Mouse (Mus musculus): Measurements from ENCODE around the gene Nudt8. TPM values are rescaled to one million over a fixed set of nuclear protein-coding genes. Genes with fewer than 3 reads are reported as not detected.
"Not testable (repeated sequence)": the region's sequence is repeated elsewhere in the genome, so short reads cannot be mapped to it uniquely, and the experiment has no call there.

Gene Nudt8
- polyA plus RNA-seq, 1 experiment from 2014 or later, result 48.8 TPM

DNA sequence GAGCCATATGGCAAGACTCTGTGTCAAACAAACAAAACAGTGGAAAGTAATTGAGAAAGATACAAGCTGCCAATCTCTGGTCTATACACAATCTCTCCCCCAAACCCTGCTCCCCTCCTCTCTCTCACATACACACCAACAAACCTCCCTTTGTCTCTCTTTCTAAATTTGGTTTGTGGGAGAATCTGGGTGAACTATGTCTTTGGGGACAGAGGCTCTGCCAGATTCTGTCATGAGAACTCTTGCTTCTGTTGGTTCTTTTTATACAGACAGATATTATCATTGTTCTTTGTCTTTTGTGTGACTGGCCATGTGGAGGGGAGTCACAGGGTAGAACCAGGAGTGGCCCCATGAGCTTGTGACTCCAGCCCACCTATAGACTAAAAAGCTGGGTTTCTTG lies 27.2 kb downstream of the Nudt8 start:
- Histone ChIP-seq H3K27me3 (ENCODE audit: control insufficient read depth, insufficient read depth, low read length) (no peaks in the 10 kb centered on the region), H3K36me3 (ENCODE audit: control insufficient read depth, insufficient read depth, low read length) (no peaks in the 10 kb centered on the region), H3K4me2 (no peak overlapping the region), H3K4me3 (ENCODE audit: low read depth, low read length) (no peak overlapping the region), H3K27ac (ENCODE audit: low read depth, low read length) (no peak overlapping the region), H3K4me1 (ENCODE audit: control insufficient read depth, insufficient read depth, low read length) (no peaks in the 10 kb centered on the region), H3K9ac (ENCODE audit: low read depth, low read length) (no peak overlapping the region), H3K9me3 (replicated peaks; ENCODE audit: control insufficient read depth, low read length) (peaks cover 2% of the 10 kb centered on the region; the same call in 1 of the 2 replicates)
- ATAC-seq (replicated peaks; ENCODE audit: insufficient number of reproducible peaks, low FRiP score, low TSS enrichment), result no peak

DNA sequence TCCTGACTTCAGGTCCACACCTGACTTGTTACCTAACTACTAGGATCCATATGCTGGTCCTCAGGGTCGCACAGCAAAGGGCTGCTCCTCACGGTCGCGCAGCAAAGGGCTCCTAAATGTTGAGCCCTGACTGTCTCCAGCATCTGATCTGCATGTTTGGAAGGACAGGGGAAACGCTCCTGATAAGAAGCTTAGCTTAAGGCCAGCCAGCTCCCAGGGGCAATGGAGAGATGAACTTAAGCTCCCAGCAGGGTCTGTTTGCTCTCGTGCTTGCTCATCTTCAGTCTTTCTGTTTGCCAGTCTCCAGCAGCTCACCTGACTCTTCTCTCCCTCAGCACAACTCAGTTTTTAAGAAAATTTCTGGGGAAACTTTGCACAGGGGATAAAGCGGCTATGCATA lies 32.3 kb downstream of the Nudt8 start:
- Histone ChIP-seq H3K4me2 (no peak overlapping the region), H3K9me3 (replicated peaks; ENCODE audit: control insufficient read depth, low read length) (no peaks in the 10 kb centered on the region; the same call in 1 of the 2 replicates), H3K36me3 (ENCODE audit: control insufficient read depth, insufficient read depth, low read length) (no peaks in the 10 kb centered on the region), H3K4me3 (ENCODE audit: low read depth, low read length) (no peak overlapping the region), H3K4me1 (ENCODE audit: control insufficient read depth, insufficient read depth, low read length) (peaks cover 5% of the 10 kb centered on the region; the same call in 1 of the 2 replicates), H3K9ac (ENCODE audit: low read depth, low read length) (no peak overlapping the region), H3K27ac (ENCODE audit: low read depth, low read length) (no peak overlapping the region), H3K27me3 (ENCODE audit: control insufficient read depth, insufficient read depth, low read length) (no peaks in the 10 kb centered on the region)
- ATAC-seq (replicated peaks; ENCODE audit: insufficient number of reproducible peaks, low FRiP score, low TSS enrichment), result no peak
- WGBS (ENCODE audit: insufficient replicate concordance), result 44% methylated on average over 7 of the region's 7 CpGs

DNA sequence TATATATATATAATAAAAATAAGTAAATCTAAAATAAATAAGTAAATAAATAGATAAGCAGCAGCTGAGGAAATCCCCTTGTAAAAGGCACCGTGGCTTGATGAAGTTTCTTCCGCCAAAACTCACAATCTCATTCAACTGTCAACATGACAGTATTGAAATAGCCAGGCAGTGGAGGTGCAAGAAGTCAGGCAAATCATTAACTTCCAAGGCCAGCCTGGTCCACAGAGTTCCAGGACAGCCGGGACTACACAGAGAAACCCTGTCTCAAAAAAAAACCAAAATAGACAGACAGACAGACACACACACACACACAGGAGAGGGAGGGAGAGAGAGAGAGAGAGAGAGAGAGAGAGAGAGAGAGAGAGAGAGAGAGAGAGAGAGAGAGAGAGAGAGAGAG lies 32.9 kb downstream of the Nudt8 start:
- no peak overlapping the region for H3K4me3 ChIP-seq (ENCODE audit: low read depth, low read length)
- H3K27ac ChIP-seq (ENCODE audit: low read depth, low read length), result no peak overlapping the region
- no peaks in the 10 kb centered on the region for H3K27me3 ChIP-seq (ENCODE audit: control insufficient read depth, insufficient read depth, low read length)
- 77% methylated on average over 3 of the region's 3 CpGs for WGBS (ENCODE audit: insufficient replicate concordance)
- H3K9ac ChIP-seq (ENCODE audit: low read depth, low read length), result no peak overlapping the region
- no peak for ATAC-seq (replicated peaks; ENCODE audit: insufficient number of reproducible peaks, low FRiP score, low TSS enrichment)
- no peak overlapping the region for H3K4me2 ChIP-seq
- peaks cover 8% of the 10 kb centered on the region; the same call in 1 of the 2 replicates for H3K4me1 ChIP-seq (ENCODE audit: control insufficient read depth, insufficient read depth, low read length)
- H3K36me3 ChIP-seq (ENCODE audit: control insufficient read depth, insufficient read depth, low read length), result no peaks in the 10 kb centered on the region
- no peaks in the 10 kb centered on the region for H3K9me3 ChIP-seq (replicated peaks; ENCODE audit: control insufficient read depth, low read length)

DNA sequence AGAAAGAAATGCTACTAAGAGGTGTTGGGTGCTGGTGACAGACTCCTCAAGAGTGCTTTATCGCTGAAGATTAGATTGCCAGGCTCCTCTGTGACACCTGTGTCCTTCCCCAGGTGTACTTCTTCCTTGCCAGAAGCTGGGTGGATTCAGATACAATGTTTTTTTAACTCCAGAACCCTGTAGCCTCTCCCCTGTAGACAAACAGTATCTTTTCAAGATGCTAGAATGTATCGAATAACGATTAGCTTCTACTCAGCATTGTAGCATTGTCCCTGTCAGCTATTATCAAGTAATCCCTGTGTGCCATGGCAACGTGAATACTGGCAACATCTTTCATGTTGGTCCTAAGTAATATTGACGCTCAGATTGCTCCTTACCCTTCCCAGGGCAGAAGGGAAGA lies 33.4 kb downstream of the Nudt8 start:
- WGBS (ENCODE audit: insufficient replicate concordance), result 57% methylated on average over 5 of the region's 5 CpGs
- no peak overlapping the region for H3K4me3 ChIP-seq (ENCODE audit: low read depth, low read length)
- peaks cover 8% of the 10 kb centered on the region; the same call in 1 of the 2 replicates for H3K4me1 ChIP-seq (ENCODE audit: control insufficient read depth, insufficient read depth, low read length)
- no peak for ATAC-seq (replicated peaks; ENCODE audit: insufficient number of reproducible peaks, low FRiP score, low TSS enrichment)
- H3K36me3 ChIP-seq (ENCODE audit: control insufficient read depth, insufficient read depth, low read length), result no peaks in the 10 kb centered on the region
- no peaks in the 10 kb centered on the region for H3K9me3 ChIP-seq (replicated peaks; ENCODE audit: control insufficient read depth, low read length)
- H3K4me2 ChIP-seq, result no peak overlapping the region
- no peaks in the 10 kb centered on the region for H3K27me3 ChIP-seq (ENCODE audit: control insufficient read depth, insufficient read depth, low read length)
- no peak overlapping the region for H3K9ac ChIP-seq (ENCODE audit: low read depth, low read length)
- H3K27ac ChIP-seq (ENCODE audit: low read depth, low read length), result no peak overlapping the region

DNA sequence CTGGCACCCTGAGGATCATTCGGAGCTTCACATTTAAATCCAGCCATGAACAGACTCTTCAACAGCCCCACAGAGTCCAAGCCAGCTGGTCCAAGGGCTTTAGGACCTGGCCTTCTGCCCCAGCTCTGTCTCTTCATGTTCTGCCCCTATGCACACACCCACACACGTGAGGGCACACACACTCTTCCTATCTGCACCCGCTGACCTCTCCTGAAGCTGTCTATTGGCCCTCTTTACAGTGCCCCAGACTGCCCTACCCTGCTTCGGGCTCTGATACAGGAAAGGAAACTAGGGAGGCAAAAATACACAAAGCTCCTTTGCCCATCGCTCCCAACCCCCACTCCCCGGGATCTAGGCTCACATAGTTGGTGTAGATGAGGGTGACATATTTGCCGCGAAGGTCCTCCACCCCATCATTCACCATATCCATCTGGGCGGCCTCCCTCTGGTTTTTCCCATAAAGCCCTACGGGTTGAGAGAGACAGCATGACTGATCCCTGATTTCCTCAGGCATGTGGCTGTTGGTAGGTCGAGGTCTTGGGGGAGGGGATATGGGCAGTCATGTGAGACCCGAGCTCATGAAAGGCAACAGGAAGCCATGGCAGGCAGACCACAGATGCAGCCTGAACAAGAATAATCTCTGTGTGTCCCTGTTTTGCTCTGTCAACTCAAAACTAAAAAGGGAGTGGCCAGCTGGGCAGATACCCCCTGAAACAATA lies 36.1 kb downstream of the Nudt8 start:
- H3K9me3 ChIP-seq (replicated peaks; ENCODE audit: control insufficient read depth, low read length), result no peaks in the 10 kb centered on the region
- no peaks in the 10 kb centered on the region for H3K27me3 ChIP-seq (ENCODE audit: control insufficient read depth, insufficient read depth, low read length)
- WGBS (ENCODE audit: insufficient replicate concordance), result 79% methylated on average over 12 of the region's 12 CpGs
- H3K36me3 ChIP-seq (ENCODE audit: control insufficient read depth, insufficient read depth, low read length), result no peaks in the 10 kb centered on the region
- no peak overlapping the region for H3K4me3 ChIP-seq (ENCODE audit: low read depth, low read length)
- no peak overlapping the region for H3K27ac ChIP-seq (ENCODE audit: low read depth, low read length)
- ATAC-seq (replicated peaks; ENCODE audit: insufficient number of reproducible peaks, low FRiP score, low TSS enrichment), result no peak
- H3K4me1 ChIP-seq (ENCODE audit: control insufficient read depth, insufficient read depth, low read length), result peaks cover 8% of the 10 kb centered on the region; the same call in 1 of the 2 replicates
- peak overlapping the region; percentile 17 for H3K4me2 ChIP-seq
- no peak overlapping the region for H3K9ac ChIP-seq (ENCODE audit: low read depth, low read length)

DNA sequence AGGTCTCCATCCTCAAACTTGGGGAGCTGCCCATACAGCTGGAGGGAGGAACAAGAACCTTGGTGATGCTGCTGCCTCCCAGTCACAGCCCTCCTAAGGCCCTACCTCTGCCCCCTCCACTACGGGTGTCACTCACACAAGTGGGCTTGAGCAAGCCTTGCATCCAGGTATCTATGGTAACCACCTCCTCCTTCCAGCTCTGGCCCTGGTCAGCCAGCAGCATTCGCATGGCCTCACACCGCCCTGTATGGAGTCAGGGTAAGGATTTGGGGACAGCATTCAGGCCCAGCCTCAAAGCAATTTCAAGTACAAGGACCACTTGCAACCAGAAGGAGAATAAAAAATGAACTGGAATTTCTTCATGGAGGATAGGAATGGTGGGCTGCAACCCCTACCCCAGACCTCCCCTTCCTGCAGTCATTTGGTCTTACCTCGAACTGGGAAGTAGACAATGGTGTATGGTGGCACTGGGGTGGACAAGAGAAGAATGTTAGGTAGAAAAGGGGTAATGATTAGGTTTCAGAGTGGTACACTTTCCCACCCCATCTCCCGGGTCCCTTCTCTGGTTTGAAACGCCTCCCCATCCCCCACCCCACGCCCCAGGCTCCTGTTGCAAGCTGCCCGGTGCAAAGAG lies 36.9 kb downstream of the Nudt8 start:
- ATAC-seq (replicated peaks; ENCODE audit: insufficient number of reproducible peaks, low FRiP score, low TSS enrichment); H3K27me3 ChIP-seq (ENCODE audit: control insufficient read depth, insufficient read depth, low read length); H3K9me3 ChIP-seq (replicated peaks; ENCODE audit: control insufficient read depth, low read length); H3K4me1 ChIP-seq (ENCODE audit: control insufficient read depth, insufficient read depth, low read length); H3K36me3 ChIP-seq (ENCODE audit: control insufficient read depth, insufficient read depth, low read length): not testable (repeated sequence)
- 29% methylated on average over 7 of the region's 8 CpGs for WGBS (ENCODE audit: insufficient replicate concordance)
- peak overlapping the region; percentile 94 for H3K9ac ChIP-seq (ENCODE audit: low read depth, low read length)
- peak overlapping the region; percentile 82 for H3K27ac ChIP-seq (ENCODE audit: low read depth, low read length)
- peak overlapping the region; percentile 84 for H3K4me2 ChIP-seq
- peak overlapping the region; percentile 77 for H3K4me3 ChIP-seq (ENCODE audit: low read depth, low read length)

DNA sequence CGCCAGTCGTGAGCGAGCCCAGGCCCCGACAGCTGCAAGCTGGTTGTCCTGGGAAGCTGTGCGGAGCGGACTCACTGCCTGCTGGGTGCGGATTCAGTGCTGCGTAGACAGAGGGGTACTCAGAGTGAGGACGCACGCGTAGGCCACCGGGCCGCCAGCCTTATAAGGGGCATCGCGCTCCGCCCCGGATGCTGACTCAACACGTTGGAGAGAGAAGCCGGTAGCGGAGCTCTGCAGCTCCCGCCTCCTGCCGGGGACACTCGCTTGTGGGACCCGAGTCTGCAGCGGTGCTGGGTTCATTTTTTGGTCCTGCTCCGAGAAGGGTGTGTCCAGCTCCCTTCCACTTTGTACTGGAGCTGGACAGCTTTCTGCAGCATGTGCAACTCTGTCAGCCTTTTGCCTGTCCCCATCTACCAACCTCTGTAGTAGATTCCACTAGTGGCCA lies 37.4 kb downstream of the Nudt8 start, which contains the start of gene Gstp1:
Gene Gstp1, minus strand, starts transcription at position 198 of the 445 bp plus-strand sequence.
- under 1% methylated on average over 26 of the region's 26 CpGs for WGBS (ENCODE audit: insufficient replicate concordance)

DNA sequence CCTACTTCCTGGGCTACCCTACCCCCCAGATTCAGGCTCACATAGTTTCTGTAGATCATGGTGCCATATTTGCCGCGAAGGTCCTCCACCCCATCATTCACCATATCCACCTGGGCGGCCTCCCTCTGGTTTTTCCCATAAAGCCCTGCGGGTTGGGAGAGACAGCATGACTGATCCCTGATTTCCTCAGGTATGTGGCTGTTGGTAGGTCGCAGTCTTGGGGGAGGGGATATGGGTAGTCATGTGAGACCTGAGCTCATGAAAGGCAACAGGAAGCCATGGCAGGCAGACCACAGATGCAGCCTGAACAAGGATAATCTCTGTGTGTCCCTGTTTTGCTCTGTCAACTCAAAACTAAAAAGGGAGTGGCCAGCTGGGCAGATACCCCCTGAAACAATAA lies 40.6 kb downstream of the Nudt8 start:
- ATAC-seq (replicated peaks; ENCODE audit: insufficient number of reproducible peaks, low FRiP score, low TSS enrichment); H3K9me3 ChIP-seq (replicated peaks; ENCODE audit: control insufficient read depth, low read length): not testable (repeated sequence)
- WGBS (ENCODE audit: insufficient replicate concordance), result 76% methylated on average over 5 of the region's 5 CpGs

More for the DNA sequence above, 37.4 kb downstream of the Nudt8 start, which contains the start of gene Gstp1:
- H3K27me3 ChIP-seq (ENCODE audit: control insufficient read depth, insufficient read depth, low read length), result no peaks in the 10 kb centered on the region
- H3K4me2 ChIP-seq, result peak within 1 kb of the TSS; percentile 84
- peaks cover 8% of the 10 kb centered on the region; the same call in 1 of the 2 replicates for H3K4me1 ChIP-seq (ENCODE audit: control insufficient read depth, insufficient read depth, low read length)
- H3K4me3 ChIP-seq (ENCODE audit: low read depth, low read length), result peak within 1 kb of the TSS; percentile 77
- no peaks in the 10 kb centered on the region for H3K36me3 ChIP-seq (ENCODE audit: control insufficient read depth, insufficient read depth, low read length)
- H3K27ac ChIP-seq (ENCODE audit: low read depth, low read length), result peak within 1 kb of the TSS; percentile 82
- H3K9me3 ChIP-seq (replicated peaks; ENCODE audit: control insufficient read depth, low read length), result no peaks in the 10 kb centered on the region
- H3K9ac ChIP-seq (ENCODE audit: low read depth, low read length), result peak within 1 kb of the TSS; percentile 94
- ATAC-seq (replicated peaks; ENCODE audit: insufficient number of reproducible peaks, low FRiP score, low TSS enrichment), result peak; percentile 85

More for the DNA sequence above, 40.6 kb downstream of the Nudt8 start:
- not testable (repeated sequence) for H3K36me3 ChIP-seq (ENCODE audit: control insufficient read depth, insufficient read depth, low read length); H3K9ac ChIP-seq (ENCODE audit: low read depth, low read length); H3K4me3 ChIP-seq (ENCODE audit: low read depth, low read length); H3K27ac ChIP-seq (ENCODE audit: low read depth, low read length); H3K27me3 ChIP-seq (ENCODE audit: control insufficient read depth, insufficient read depth, low read length); H3K4me2 ChIP-seq; H3K4me1 ChIP-seq (ENCODE audit: control insufficient read depth, insufficient read depth, low read length)
